Mouse (Mus musculus): Measurements from ENCODE around the gene Zcchc13.

DNA sequence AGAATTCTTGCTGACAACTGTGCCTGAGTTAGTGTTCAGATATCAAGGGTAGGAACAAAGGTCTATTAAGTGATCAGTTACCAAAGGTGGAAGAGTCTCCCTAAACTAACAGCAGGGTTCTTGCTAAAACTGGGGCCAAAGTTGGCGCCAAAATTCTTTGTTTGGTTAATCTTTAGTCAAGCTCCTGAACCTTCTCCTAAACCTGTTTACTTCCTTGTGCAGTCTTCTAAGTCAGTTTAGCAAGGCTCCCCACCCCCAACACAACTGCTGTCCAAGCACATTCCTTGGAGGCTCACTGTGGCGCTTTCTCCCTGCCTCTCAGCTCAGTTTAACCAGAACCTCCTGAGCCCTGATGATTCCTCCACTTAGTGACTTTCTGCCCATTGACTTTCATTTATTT is 22.6 kb downstream of the Zcchc13 start:
- no peak for TF ChIP-seq CTCF (IDR thresholded peaks at IDR 0.05; ENCODE audit: low read depth)
- no peak for TF ChIP-seq EP300 (IDR thresholded peaks at IDR 0.05; ENCODE audit: low read depth)
